Mouse (Mus musculus): ENCODE results near the gene Aagab. TPM values are rescaled to one million over a fixed set of nuclear protein-coding genes. Genes with fewer than 3 reads are reported as not detected.

Gene Aagab
- polyA plus RNA-seq, 1 experiment from 2014 or later = 26.5 TPM

GRCm38 (mm10) chr9:63614018-63614985 is 11.8 kb downstream of the Aagab start:
- no peak overlapping the region for H3K9ac ChIP-seq (ENCODE audit: low read depth, low read length)
- peak overlapping the region; percentile 30 for H3K4me2 ChIP-seq (replicated peaks; ENCODE audit: low read depth)
- no peaks in the 10 kb centered on the region for H3K9me3 ChIP-seq (ENCODE audit: control insufficient read depth)
- peaks cover 17% of the 10 kb centered on the region; the same call in 1 of the 2 replicates for H3K36me3 ChIP-seq (ENCODE audit: control insufficient read depth, insufficient read depth)
- ATAC-seq = peak; percentile 63
- H3K27me3 ChIP-seq (replicated peaks; ENCODE audit: control insufficient read depth, insufficient read depth, low read length) = no peaks in the 10 kb centered on the region
- H3K27ac ChIP-seq (ENCODE audit: low read depth, low read length) = peak overlapping the region; percentile 46
- WGBS = 55% methylated on average over 11 of the region's 11 CpGs
- H3K4me1 ChIP-seq (replicated peaks; ENCODE audit: control insufficient read depth, insufficient read depth, low read length) = peaks cover 3% of the 10 kb centered on the region; the same call in 1 of the 2 replicates
- TF ChIP-seq CTCF (IDR thresholded peaks at IDR 0.05; ENCODE audit: low read depth) = no peak
- H3K4me3 ChIP-seq (ENCODE audit: low read depth, low read length) = no peak overlapping the region

- Histone ChIP-seq H3K9ac (ENCODE audit: low read depth, low read length) (no peak overlapping the region), H3K36me3 (ENCODE audit: control insufficient read depth, insufficient read depth) (peaks cover 42% of the 10 kb centered on the region; the same call in 1 of the 2 replicates), H3K4me1 (replicated peaks; ENCODE audit: control insufficient read depth, insufficient read depth, low read length) (0 out of 2 replicates have a peak, but pooled peaks cover 3% of the 10 kb centered on the region), H3K4me2 (replicated peaks; ENCODE audit: low read depth) (no peak overlapping the region), H3K27me3 (replicated peaks; ENCODE audit: control insufficient read depth, insufficient read depth, low read length) (no peaks in the 10 kb centered on the region), H3K27ac (ENCODE audit: low read depth, low read length) (no peak overlapping the region), H3K4me3 (ENCODE audit: low read depth, low read length) (no peak overlapping the region), H3K9me3 (ENCODE audit: control insufficient read depth) (no peaks in the 10 kb centered on the region)
- no peak for ATAC-seq
- 87% methylated on average over 2 of the region's 2 CpGs for WGBS
- no peak for TF ChIP-seq CTCF (IDR thresholded peaks at IDR 0.05; ENCODE audit: low read depth)
Measured at GRCm38 (mm10) chr9:63617967-63618366, 15.5 kb downstream of the Aagab start.

GRCm38 (mm10) chr9:63623895-63624569 is 21.6 kb downstream of the Aagab start:
- peaks cover 2% of the 10 kb centered on the region; the same call in 1 of the 2 replicates for H3K4me1 ChIP-seq (replicated peaks; ENCODE audit: control insufficient read depth, insufficient read depth, low read length)
- H3K4me2 ChIP-seq (replicated peaks; ENCODE audit: low read depth) = no peak overlapping the region
- WGBS = 90% methylated on average over 15 of the region's 15 CpGs
- H3K9me3 ChIP-seq (ENCODE audit: control insufficient read depth) = no peaks in the 10 kb centered on the region
- H3K4me3 ChIP-seq (ENCODE audit: low read depth, low read length) = no peak overlapping the region
- H3K36me3 ChIP-seq (ENCODE audit: control insufficient read depth, insufficient read depth) = peaks cover 38% of the 10 kb centered on the region; the same call in 1 of the 2 replicates
- no peak overlapping the region for H3K9ac ChIP-seq (ENCODE audit: low read depth, low read length)
- no peak for ATAC-seq
- no peaks in the 10 kb centered on the region for H3K27me3 ChIP-seq (replicated peaks; ENCODE audit: control insufficient read depth, insufficient read depth, low read length)
- peak overlapping the region; percentile 54; the same call in 1 of the 2 replicates for H3K27ac ChIP-seq (ENCODE audit: low read depth, low read length)
- 0 out of 2 replicates have a peak, but pooled peaks have one; percentile 25 for TF ChIP-seq CTCF (IDR thresholded peaks at IDR 0.05; ENCODE audit: low read depth)

DNA sequence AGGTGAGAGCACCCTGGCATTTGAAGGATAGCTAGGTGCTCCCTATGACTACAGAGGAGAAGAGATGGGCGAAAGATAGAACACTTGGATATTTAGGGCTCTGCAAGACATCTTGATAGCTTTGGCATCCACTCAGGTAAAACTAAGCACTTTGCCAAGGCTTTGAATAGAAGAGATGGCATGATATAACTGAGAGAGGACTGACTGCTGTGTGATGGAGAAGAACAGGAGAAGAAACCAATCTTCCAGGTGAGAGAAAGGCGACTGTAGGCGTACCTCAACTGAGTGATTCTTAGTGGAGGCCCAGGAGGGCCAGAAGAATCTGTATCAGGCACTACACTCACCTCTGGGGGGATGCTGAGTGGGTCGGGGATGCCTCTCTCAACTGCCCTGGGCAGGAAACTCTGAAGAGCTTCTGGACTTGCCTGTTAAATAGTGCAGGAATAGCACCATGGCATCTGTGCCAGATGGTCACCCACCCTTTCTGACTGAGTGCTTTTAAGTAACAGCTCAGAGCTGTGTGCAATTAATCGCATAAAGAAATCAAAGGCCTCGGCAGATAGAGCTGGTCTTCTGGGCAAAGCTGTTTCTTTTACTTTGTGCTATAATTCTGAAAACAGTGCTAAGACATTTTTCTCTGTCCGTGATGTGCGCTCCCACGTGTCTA is 22.8 kb downstream of the Aagab start:
- Histone ChIP-seq H3K9me3 (ENCODE audit: control insufficient read depth) (no peaks in the 10 kb centered on the region), H3K36me3 (ENCODE audit: control insufficient read depth, insufficient read depth) (peaks cover 36% of the 10 kb centered on the region; the same call in 1 of the 2 replicates), H3K27ac (ENCODE audit: low read depth, low read length) (peak overlapping the region; percentile 50; the same call in 1 of the 2 replicates), H3K4me2 (replicated peaks; ENCODE audit: low read depth) (no peak overlapping the region), H3K27me3 (replicated peaks; ENCODE audit: control insufficient read depth, insufficient read depth, low read length) (no peaks in the 10 kb centered on the region), H3K4me3 (ENCODE audit: low read depth, low read length) (no peak overlapping the region), H3K4me1 (replicated peaks; ENCODE audit: control insufficient read depth, insufficient read depth, low read length) (peaks cover 2% of the 10 kb centered on the region; the same call in 1 of the 2 replicates), H3K9ac (ENCODE audit: low read depth, low read length) (no peak overlapping the region)
- no peak for ATAC-seq
- 91% methylated on average over 9 of the region's 9 CpGs for WGBS
- TF ChIP-seq CTCF (IDR thresholded peaks at IDR 0.05; ENCODE audit: low read depth) = no peak

DNA sequence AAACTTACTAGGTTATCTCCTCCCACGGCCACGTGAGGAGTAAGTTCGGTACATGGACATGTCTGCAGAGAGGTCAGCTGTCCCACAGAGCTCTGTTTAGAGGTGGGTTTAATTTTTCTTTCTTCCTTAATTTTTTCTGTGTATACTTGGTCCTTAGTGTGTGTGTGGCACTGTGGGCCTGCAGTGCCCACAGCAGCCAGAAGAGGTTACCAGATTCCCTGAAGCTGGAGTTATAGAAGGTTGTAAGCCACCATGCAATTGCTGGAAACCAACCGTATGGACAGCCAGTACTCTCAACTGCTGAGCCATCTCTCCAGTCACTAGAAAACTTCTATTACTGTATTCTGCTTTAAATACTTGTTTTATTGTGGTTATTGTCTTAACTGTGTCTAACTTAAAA is 29.6 kb downstream of the Aagab start:
- H3K9ac ChIP-seq (ENCODE audit: low read depth, low read length) = no peak overlapping the region
- TF ChIP-seq CTCF (IDR thresholded peaks at IDR 0.05; ENCODE audit: low read depth) = peak; percentile 47
- H3K4me2 ChIP-seq (replicated peaks; ENCODE audit: low read depth) = no peak overlapping the region
- H3K36me3 ChIP-seq (ENCODE audit: control insufficient read depth, insufficient read depth) = peaks cover 44% of the 10 kb centered on the region
- no peaks in the 10 kb centered on the region for H3K9me3 ChIP-seq (ENCODE audit: control insufficient read depth)
- H3K27me3 ChIP-seq (replicated peaks; ENCODE audit: control insufficient read depth, insufficient read depth, low read length) = no peaks in the 10 kb centered on the region
- H3K27ac ChIP-seq (ENCODE audit: low read depth, low read length) = no peak overlapping the region
- no peak overlapping the region for H3K4me3 ChIP-seq (ENCODE audit: low read depth, low read length)
- ATAC-seq = no peak
- H3K4me1 ChIP-seq (replicated peaks; ENCODE audit: control insufficient read depth, insufficient read depth, low read length) = no peaks in the 10 kb centered on the region
- WGBS = 92% methylated on average over 4 of the region's 4 CpGs
